Mouse (Mus musculus) mature B cell (primary cell): ENCODE data around the gene Wdr3.

Source experiments
- in situ Hi-C: fragments of 300-500 bp; cut with MboI; formaldehyde crosslinking; loops from 2 replicates; pipeline ENCODE4 v1.14.3; 2019

Wdr3 gene

GRCm38 (mm10) chr3:100162315-100163105 is at the start of gene Wdr3, which contains the start of gene Gdap2:
Gene Wdr3, minus strand, starts transcription at chr3:100162407.
Gene Gdap2, plus strand, starts transcription at chr3:100162381.
- in situ Hi-C loops: loop anchor here (25.0 kb wide), 1 partner anchor 1025 kb away; the partner anchor contains the start of gene Wars2

GRCm38 (mm10) chr3:100206973-100207372 is 44.8 kb upstream of the Wdr3 start:
- in situ Hi-C loops: no loop called here

DNA sequence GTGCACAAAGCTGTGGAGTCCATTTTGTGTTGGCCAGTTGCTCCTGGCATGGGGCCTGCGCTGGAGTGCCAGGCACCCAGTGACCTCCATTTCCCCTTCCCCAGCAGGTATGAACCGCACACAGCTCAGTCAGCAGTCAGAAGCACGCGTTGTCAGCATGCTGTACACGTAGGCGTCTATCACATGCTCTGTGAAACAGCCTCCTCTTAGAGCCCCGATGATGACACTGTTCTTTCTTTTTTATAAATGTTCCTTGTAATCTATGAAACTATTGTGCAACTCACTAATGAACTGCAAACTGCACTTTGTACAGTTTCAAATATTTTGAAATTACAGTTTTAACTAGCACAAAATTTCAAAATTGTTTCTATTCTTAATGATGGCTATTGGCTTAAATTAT is 39.3 kb upstream of the Wdr3 start:
- in situ Hi-C loops: no loop called here

DNA sequence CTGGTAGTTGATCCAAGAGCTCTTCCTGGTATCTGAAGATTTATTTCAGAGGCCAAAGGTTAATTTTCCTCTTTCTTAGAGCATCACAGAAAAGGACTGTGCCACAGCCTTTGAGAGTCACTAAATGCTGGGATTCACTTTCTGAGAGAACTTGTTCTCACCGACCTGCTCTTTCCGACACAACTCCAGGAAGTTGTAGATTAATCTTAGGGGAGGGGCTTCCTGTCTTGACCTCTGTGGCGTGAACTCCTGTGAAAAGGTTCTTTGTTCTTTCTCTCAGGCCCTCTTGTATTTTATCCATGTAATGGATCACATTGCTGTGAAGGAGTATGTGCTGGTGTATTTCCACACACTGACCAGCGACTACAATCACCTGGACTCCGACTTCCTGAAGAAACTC is 32.0 kb upstream of the Wdr3 start:
- in situ Hi-C loops: no loop called here

DNA sequence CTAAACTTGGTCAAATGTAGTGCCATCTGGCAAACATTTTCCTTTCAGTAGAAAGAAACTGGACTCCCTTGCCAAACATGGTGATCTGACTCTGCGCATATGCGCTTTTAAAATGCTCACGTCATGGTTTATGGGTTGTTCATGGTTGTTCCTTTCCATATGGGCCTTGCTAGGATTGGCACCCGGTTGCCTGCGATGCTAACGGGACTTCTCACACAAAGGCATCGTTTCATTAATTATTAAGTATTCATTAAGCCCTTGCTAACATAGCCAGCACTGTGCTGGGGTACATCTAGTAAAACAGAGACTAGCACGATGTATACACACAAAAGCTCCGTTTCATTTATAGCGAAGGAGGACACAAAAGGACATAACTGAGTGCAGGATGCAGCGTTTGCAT is 27.7 kb upstream of the Wdr3 start:
- in situ Hi-C loops: no loop called here

DNA sequence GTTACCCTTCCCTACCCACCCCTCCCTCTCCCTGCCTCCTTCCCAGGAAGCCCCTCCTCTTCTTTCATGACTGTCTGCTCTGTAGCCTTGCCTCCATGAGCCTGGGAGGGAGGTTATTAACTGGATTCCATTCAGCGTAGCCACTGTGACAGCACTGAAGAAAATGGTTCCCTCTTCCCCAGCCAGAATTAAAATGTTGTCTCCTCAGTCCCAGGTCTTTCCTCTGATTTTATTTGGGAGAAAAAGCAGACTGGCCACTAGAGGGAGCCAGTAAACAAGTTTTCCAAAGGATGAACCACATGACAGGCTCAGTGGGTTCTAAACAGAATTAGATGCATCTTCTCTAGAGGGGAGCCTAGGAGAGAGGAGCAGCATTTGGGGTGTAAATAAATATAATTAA is 27.2 kb upstream of the Wdr3 start:
- in situ Hi-C loops: no loop called here

DNA sequence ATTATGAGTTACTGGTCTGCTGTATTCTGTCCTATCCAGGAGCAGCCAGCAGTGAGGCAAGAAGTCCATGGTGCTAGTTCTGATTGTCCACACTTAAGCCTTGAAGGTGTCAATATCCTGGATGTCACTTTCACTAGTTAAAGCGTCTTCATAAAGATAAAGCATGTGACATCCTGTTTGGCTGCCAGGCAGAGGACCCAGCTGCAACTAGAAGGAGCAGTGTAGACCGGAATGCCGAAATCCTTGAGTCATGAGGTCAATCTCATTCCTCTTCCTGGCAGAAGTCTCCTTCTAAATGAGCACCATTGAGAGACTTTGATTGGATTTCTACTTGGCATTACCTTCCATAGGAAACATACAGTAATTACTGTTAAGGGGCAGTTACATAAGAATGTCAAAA is 18.3 kb upstream of the Wdr3 start:
- in situ Hi-C loops: no loop called here

DNA sequence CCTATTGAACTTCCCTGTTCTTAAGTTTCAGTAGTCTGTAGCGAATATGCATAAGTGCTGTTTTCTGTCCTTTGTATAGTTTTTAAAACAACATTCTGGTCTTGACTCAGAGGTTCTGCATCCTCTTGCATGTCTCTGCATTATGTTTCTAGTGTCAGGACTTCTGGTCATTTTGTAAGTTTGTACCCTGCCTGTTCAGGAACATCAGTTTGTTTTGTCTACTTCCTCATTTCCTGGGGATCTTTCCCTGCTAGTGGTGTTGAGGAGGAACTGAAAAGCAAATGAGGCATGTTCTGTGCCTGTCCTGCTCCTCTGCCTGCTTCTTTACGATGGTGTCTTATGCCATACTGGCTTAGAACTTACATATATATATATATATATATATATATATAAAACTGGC is 13.8 kb upstream of the Wdr3 start:
- in situ Hi-C loops: no loop called here

GRCm38 (mm10) chr3:100164991-100165390 is 2.8 kb upstream of the Wdr3 start:
- in situ Hi-C loops: loop anchor here (25.0 kb wide), 1 partner anchor 1028 kb away; the partner anchor contains the start of gene Wars2

GRCm38 (mm10) chr3:100163556-100163955 is 1.3 kb upstream of the Wdr3 start:
- in situ Hi-C loops: loop anchor here (25.0 kb wide), 1 partner anchor 1026 kb away; the partner anchor contains the start of gene Wars2

GRCm38 (mm10) chr3:100161665-100162314 is 417 bp downstream of the Wdr3 start:
- in situ Hi-C loops: loop anchor here (25.0 kb wide), 1 partner anchor 1024 kb away; the partner anchor contains the start of gene Wars2

DNA sequence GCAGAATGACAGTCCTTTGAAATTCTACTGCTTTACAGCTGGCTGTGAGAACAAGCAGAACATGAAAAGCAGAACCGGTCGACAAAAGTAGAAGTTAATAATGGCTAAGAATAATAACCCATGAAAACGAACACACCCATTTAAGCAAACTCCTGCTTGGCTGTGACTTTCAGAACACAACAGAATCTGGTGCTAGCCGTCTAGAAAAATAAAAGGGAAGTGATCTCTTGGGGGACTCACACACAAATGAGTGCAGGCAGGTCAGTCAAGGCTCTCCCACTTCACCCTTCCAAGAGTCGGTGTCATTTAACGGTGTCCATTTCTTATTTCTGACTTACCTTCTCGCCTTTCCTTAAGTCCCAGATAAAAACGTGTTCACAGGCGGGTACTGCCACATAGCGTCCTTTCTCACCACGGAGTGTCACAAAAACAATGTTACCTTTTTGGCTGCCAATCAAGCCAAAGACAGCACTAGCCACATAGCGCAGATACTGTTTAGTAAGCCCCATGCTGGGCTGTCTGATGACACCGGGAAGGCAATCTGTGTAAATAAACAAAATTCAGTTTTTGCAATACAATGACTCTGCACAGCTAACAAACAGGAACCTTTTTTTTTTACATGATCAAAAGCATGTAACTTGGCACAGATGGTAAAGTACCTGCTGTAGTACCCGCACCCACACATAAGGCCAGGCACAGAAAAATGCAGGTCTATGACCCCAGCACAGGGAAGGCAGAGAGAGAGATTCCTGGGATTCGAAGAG is 1.3 kb downstream of the Wdr3 start:
- in situ Hi-C loops: loop anchor here (25.0 kb wide), 1 partner anchor 1024 kb away; the partner anchor contains the start of gene Wars2

DNA sequence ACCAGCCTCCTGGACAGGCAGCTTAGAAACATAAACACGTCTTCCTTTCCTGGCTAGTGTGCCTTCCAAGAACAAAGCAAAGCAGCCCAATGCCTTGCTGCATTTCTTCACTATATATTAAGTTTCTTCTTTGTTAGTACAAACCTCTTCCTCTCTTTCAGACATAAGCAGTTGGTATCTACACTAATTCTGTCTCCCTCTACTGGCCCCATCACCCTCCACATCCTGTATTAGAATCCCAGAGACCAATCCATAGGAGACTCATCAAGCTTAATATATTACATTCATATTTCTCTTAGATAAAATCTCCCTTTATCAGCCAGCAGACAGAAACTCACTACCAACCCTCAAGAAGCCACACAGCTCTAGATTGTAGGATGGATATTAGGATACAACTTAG is 39.8 kb downstream of the Wdr3 start:
- in situ Hi-C loops: no loop called here

DNA sequence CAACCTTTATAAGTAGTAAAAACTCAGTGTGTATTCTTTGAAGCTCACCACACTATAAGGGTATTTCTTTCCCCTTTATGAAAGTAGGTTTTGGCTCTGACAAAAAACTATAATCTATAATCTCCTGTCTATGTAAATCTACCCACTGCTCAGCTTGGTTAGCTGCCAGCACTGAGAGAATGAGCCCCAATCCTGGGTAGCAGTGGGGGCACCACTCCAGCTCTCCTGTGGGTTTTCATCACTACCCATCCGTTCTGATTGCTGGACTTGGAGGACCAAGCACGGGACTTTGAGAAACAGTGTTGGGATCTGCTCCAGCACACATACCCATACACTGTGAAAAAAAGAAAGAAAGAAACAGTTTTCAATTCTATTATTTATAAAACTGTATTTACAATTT is 40.2 kb downstream of the Wdr3 start:
- in situ Hi-C loops: no loop called here

DNA sequence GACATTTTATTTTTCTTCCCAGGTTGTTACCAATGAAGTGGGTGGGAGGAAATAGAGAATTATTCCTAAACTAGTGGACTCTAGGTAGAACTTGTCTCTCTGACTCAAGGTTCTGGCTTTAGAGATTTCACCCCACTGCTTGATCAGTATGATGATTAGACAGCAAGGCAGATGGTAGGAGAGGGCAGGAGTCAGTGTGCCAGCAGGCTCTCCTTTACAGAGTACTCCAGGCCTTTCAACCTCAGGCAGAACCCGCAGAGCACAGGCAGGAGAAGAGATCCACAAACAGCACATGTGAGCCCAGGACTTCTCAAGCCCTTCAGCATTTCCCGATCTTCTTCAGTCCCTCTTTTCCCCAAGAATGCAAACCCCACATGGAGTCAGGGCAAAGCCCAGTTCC is 43.5 kb downstream of the Wdr3 start:
- in situ Hi-C loops: no loop called here

- in situ Hi-C loops: no loop called here
These were observed 55.5 kb downstream of the Wdr3 start for GRCm38 (mm10) chr3:100106736-100107135.

DNA sequence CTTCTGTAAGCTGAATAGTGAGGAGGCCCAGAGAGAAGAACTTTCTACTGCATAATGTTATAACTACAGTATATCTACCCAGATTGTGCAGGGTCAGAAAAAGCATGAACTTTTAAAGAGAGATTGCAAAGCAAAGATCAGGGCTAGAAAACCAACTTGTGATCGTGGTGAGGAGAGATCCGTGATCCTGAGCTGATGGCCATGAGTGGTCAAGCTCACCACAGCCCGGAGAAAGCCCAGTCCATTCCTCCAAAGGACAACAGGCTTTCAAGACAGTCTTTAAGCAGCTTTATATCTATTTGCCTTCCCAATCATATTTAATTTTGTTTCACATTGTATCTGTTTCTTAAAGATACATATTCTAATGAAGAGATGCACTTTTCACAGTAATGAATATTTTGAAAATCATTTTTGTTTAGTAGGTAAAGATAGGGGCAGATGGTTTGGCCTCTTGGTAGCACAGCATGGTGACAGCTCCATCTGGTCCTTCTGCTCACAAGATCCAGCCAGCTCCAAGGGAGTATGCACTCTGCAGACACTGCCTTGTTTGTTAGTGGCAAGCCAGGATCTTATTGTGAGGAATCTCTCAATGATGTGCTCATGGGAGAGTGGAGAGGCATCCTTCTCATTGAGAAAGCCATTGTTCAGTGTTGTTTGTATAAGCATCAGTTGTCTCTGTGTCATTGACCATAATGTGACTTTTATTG is 59.7 kb downstream of the Wdr3 start:
- in situ Hi-C loops: no loop called here
